Mouse (Mus musculus) limb, embryonic 10.5 days (tissue): ENCODE data around the gene Faf1. TPM values are rescaled to one million over a fixed set of nuclear protein-coding genes. Genes with fewer than 3 reads are reported as not detected.
A peak's percentile ranks its signal among the peaks of the same experiment; 100 is the strongest.

ENCODE experiments used
- DNase-seq: peaks from one replicate; pipeline ENCODE4 v3.0.0-alpha.2; 2017; ENCODE audit warnings: low spot score
- H3K27ac ChIP-seq: fragments of 300-500 bp; sonication (generic); 2 replicates; pipeline ENCODE4 v1.5.1; 2016; ENCODE audit warnings: mild to moderate bottlenecking
- H3K27me3 ChIP-seq: fragments of 300-500 bp; sonication (generic); 2 replicates; pipeline ENCODE4 v1.6.1; 2016; ENCODE audit warnings: low read depth, mild to moderate bottlenecking; ENCODE audit not compliant: poor library complexity, severe bottlenecking
- H3K36me3 ChIP-seq: fragments of 300-500 bp; sonication (generic); 2 replicates; pipeline ENCODE4 v1.6.1; 2016; ENCODE audit warnings: mild to moderate bottlenecking, moderate library complexity
- H3K4me1 ChIP-seq: fragments of 300-500 bp; sonication (generic); 2 replicates; pipeline ENCODE4 v1.6.1; 2016
- H3K4me3 ChIP-seq: fragments of 300-500 bp; sonication (generic); 2 replicates; pipeline ENCODE4 v1.5.1; 2016; ENCODE audit warnings: mild to moderate bottlenecking, moderate library complexity
- H3K9me3 ChIP-seq: fragments of 300-500 bp; sonication (generic); replicated peaks from 2 replicates; pipeline ENCODE4 v1.6.1; 2016; ENCODE audit warnings: mild to moderate bottlenecking
- WGBS: fragments of 180-500 bp; shearing (Covaris S2); methylation state at CpG from one replicate; pipeline ENCODE4 v1.1.7; 2016; 5-methylcytosine and 5-hydroxymethylcytosine counted together
- polyA plus RNA-seq: library from polyadenylated mRNA; unstranded; fragments of >200 nt; fragmentation: Nextera tagmentation; extraction: Ambion mirVana; gene quantifications from 2 replicates; pipeline ENCODE4 v1.2.1, GENCODE M21; 2016

Gene Faf1
- polyA plus RNA-seq = 29.2 TPM in 2 replicates

DNA sequence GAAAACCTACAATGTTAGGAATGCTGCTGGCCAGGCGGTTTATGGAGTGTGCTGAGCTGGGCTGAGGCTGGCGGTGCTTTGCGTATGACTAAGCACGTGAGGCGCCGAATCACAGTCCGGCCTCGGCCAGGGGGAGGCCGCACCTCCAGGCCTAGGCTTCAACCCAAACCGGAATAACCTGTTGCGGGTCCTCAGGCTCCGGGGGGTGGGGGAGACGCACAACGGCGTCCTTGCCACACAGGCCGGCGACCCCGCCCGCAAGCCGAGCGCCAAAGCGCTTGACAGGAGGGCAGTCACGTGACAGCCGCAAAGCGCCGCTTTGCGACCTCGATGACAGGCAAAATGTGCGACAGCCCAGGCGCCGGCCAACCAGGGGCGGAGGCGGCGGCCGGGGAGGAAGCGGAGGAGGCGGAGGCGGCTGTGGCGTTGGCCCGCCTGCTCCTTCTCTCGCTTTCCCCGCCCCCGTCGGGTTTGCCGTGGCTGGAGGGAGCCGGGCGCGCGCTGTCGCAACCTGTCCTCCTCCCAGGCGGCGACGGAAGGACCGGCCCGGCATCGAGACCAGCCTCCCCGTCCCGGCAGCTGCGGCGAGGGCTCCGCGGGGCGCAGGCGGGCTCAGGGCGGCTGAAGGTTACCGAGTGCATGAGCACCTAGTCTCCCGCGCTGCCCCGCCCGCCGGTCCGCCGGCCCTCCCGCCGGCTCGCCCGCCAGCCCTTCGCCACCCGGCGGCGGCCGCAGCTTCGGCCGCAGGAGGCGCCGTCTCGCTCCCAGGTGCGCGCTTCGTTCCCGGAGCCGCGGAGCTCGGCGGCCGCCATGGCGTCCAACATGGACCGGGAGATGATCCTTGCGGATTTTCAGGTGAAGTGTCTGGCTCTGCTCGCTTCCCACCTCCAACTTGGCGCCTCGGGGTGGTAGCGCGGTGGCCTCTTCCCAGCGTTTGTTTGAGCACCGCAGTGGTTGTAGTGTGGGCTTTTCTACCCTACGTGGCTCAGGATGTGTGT lies at the start of gene Faf1:
Gene Faf1 (plus strand): TSS at position 371 of the 998 bp plus-strand sequence.
- Histone ChIP-seq H3K9me3 (no peaks in the 10 kb centered on the region), H3K36me3 (no peaks in the 10 kb centered on the region), H3K27me3 (no peaks in the 10 kb centered on the region), H3K27ac (peak within 1 kb of the TSS; percentile 94), H3K4me3 (peak within 1 kb of the TSS; percentile 83), H3K4me1 (peaks cover 13% of the 10 kb centered on the region)
- under 1% methylated on average over 102 of the region's 107 CpGs for WGBS
- DNase-seq = peak; percentile 98

DNA sequence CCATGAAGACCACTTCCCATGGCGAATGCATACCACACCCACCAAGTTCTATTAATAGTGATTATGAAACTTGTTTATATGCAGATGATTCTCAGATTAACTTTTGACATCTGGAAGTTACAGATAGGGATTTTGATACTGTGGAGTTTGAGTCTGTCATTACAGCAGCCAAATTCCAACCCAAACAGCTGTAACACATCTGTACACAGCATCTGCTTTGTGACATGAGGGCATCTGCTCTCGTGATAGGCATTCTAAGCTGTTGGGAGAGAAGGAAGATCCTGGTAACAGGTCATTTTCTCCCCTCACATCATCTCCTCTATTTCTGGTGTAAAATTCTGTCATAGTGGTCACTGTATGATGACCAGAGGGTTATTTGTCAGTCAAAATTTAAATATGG lies 46.2 kb upstream of the Faf1 start:
- 73% methylated on average over 2 of the region's 2 CpGs for WGBS
- H3K27me3 ChIP-seq = no peaks in the 10 kb centered on the region
- H3K9me3 ChIP-seq = no peaks in the 10 kb centered on the region
- H3K36me3 ChIP-seq = no peaks in the 10 kb centered on the region
- H3K4me3 ChIP-seq = no peak overlapping the region
- no peak for DNase-seq
- H3K27ac ChIP-seq = no peak overlapping the region
- no peaks in the 10 kb centered on the region for H3K4me1 ChIP-seq

DNA sequence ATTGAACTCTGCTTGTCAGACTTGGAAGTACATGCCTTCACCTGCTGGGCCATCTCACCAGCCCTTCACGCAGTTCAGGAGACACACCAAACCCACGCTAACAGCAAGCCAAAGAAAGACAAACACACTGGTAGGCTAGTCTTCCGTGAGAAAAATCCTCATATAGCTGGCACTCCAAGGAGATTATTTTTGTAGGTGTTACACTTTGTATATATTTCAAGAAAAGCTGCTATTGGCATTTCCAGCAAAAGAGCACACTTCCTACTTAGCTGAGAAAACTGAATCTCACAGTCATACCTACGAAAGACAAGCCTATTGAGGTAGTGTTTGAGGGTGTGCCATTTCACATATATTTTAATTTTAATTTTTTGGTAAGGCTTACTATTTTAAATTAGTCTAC lies 45.4 kb upstream of the Faf1 start:
- Histone ChIP-seq H3K27me3 (no peaks in the 10 kb centered on the region), H3K4me1 (no peaks in the 10 kb centered on the region), H3K36me3 (no peaks in the 10 kb centered on the region), H3K4me3 (no peak overlapping the region), H3K27ac (no peak overlapping the region), H3K9me3 (no peaks in the 10 kb centered on the region)
- no peak for DNase-seq
- WGBS = 86% methylated on average over 4 of the region's 4 CpGs

DNA sequence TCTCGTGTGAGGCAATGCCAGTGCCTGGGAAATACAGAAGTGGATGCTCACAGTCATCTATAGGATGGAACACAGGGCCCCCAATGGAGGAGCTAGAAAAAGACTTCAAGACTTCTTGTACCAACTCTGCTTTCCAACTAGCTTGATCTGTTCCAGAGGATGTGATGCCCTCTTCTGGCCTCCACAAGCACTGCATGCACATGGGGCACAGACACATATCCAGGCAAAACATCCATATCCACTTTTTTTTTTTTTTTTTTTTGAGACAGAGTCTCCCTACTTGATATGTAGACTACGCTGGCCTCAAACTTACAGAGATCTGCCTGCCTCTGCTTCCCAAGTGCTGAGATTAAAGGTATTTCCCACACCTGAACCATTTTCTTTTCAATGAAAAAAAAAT lies 41.4 kb upstream of the Faf1 start:
- Histone ChIP-seq H3K36me3 (no peaks in the 10 kb centered on the region), H3K27me3 (no peaks in the 10 kb centered on the region), H3K4me3 (no peak overlapping the region), H3K27ac (no peak overlapping the region), H3K4me1 (no peaks in the 10 kb centered on the region), H3K9me3 (no peaks in the 10 kb centered on the region)
- WGBS = 91% methylated on average over 2 of the region's 2 CpGs
- no peak for DNase-seq

DNA sequence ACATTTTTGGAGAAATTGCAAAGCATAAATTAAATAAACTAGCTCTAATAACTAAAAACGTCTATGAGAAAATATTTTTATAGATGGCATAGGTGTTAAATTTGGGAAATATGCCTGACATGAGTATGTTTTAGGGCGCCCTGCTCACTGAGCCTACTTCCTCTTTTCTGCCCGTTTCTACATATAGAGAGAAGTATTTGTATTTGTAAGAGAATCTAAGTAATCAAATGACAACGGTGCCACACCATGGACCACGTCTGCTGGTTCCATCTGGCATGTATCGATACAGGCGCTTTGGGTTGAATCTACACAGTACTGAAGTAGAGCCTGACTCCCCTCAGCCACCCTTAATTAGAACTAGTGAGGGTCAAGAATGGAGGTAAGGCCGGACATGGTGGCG lies 37.0 kb upstream of the Faf1 start:
- H3K36me3 ChIP-seq = no peaks in the 10 kb centered on the region
- H3K4me1 ChIP-seq = no peaks in the 10 kb centered on the region
- no peaks in the 10 kb centered on the region for H3K27me3 ChIP-seq
- DNase-seq = no peak
- H3K4me3 ChIP-seq = no peak overlapping the region
- no peak overlapping the region for H3K27ac ChIP-seq
- WGBS = 86% methylated on average over 9 of the region's 9 CpGs
- no peaks in the 10 kb centered on the region for H3K9me3 ChIP-seq

DNA sequence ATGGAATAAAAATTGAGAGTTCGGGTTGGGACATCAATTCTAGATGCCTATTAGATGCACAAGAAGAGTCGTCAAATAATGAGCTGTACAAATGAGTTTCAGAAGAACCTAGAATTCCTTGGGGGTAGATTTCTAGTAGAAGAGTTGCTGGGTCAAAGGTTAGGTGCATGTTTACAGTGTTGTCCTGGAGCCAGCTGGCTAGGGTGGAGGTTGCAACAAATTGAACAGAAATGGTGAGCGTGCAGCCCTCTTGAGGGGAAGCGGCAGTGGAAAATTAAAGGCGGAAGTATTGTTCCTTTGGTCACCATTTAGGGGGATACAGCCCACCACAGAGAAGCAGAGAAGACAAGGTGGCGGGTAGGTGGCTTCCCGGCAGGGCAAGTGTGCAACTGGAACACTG lies 36.2 kb upstream of the Faf1 start:
- no peaks in the 10 kb centered on the region for H3K36me3 ChIP-seq
- H3K27me3 ChIP-seq = no peaks in the 10 kb centered on the region
- H3K27ac ChIP-seq = no peak overlapping the region
- no peak for DNase-seq
- no peaks in the 10 kb centered on the region for H3K4me1 ChIP-seq
- H3K4me3 ChIP-seq = no peak overlapping the region
- no peaks in the 10 kb centered on the region for H3K9me3 ChIP-seq
- 88% methylated on average over 7 of the region's 7 CpGs for WGBS

DNA sequence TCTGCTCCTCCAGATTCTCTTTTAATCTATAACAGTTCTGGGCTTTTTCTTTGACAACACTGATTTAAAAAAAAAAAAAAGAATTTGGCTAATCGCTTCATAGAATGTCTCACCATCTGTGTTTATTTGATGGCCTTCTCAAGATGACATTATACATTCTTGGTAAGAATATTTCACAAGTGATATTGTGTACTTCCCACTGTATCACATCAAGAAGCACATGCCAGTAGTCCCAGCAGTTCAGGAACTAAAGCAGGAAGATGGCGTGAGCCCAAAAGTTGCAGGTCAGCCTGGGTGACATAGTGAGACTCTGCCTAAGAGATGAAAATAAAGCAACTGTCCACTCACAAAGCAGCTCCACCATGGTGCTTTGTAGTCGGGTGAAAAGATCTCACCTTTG lies 34.9 kb upstream of the Faf1 start:
- whole genome bisulfite sequencing = 81% methylated on average over 3 of the region's 3 CpGs
- no peak overlapping the region for H3K4me3 ChIP-seq

DNA sequence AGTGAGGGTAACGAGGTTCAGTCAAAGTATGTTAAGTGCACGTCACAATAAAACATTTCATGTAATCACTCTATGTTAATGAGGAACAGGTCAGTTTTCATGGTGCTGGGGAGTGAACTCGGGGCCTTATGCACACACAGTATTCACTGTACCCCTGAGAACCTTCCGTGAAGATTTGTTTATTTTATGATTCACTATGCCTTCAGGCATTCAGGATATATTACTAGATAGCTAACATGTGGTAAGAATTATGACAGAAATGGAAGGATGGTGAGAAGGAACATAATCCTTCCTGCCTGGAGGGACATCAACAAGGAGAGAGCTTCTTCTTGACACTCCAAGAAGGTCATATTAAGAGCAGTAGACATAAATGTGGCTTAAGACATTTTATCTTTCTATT lies 29.1 kb upstream of the Faf1 start:
- WGBS = 77% methylated on average over 4 of the region's 4 CpGs
- H3K4me1 ChIP-seq = no peaks in the 10 kb centered on the region
- H3K27me3 ChIP-seq = no peaks in the 10 kb centered on the region
- H3K9me3 ChIP-seq = no peaks in the 10 kb centered on the region
- H3K4me3 ChIP-seq = no peak overlapping the region
- H3K36me3 ChIP-seq = no peaks in the 10 kb centered on the region
- H3K27ac ChIP-seq = no peak overlapping the region
- DNase-seq = no peak

More for the DNA sequence above, 34.9 kb upstream of the Faf1 start:
- no peaks in the 10 kb centered on the region for H3K36me3 ChIP-seq
- H3K27ac ChIP-seq = no peak overlapping the region
- H3K27me3 ChIP-seq = no peaks in the 10 kb centered on the region
- DNase-seq = no peak
- H3K9me3 ChIP-seq = no peaks in the 10 kb centered on the region
- H3K4me1 ChIP-seq = no peaks in the 10 kb centered on the region

DNA sequence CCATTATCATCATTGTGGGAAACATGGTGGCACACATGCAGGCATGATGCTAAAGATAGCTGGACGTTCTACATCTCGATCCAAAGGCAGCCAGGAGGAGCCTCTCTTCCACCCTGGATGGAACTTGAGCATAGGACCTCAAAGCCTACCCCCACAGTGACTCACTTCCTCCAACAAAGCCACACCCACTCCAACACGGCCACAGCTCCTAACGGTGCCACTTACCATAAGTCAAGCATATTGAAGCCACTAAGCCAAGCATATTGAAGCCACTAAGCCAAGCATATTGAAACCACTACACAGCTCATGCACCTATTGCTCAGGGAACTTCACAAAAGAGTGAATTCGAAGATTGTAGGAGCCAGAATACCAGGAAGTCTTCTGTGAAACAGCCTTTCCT lies 27.1 kb upstream of the Faf1 start:
- H3K4me3 ChIP-seq = no peak overlapping the region
- 87% methylated on average over 5 of the region's 5 CpGs for WGBS
- no peaks in the 10 kb centered on the region for H3K36me3 ChIP-seq
- no peak overlapping the region for H3K27ac ChIP-seq
- H3K27me3 ChIP-seq = peaks cover 14% of the 10 kb centered on the region
- H3K4me1 ChIP-seq = no peaks in the 10 kb centered on the region
- no peaks in the 10 kb centered on the region for H3K9me3 ChIP-seq
- DNase-seq = no peak

DNA sequence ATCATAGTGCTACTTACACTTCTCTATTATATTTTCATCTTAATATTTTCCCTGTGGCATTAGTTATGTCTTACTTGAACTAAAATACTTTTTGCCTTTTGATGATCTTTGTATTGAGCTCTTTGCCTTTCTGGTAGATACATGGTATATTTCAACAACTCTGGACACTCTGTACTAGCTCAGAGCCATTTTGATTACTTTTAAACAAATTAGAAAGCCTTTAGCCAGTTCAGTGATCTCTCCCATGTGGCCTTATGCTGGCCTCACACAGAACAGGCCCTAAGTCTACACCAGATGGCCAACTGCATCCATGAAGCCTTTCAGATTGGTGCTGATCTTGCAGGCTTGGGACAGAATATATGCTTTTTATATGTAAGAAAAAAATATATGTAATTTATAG lies 23.1 kb upstream of the Faf1 start:
- DNase-seq = no peak
- Histone ChIP-seq H3K27ac (no peak overlapping the region), H3K4me1 (peaks cover 12% of the 10 kb centered on the region), H3K4me3 (no peak overlapping the region), H3K27me3 (peaks cover 53% of the 10 kb centered on the region), H3K9me3 (no peaks in the 10 kb centered on the region), H3K36me3 (no peaks in the 10 kb centered on the region)

DNA sequence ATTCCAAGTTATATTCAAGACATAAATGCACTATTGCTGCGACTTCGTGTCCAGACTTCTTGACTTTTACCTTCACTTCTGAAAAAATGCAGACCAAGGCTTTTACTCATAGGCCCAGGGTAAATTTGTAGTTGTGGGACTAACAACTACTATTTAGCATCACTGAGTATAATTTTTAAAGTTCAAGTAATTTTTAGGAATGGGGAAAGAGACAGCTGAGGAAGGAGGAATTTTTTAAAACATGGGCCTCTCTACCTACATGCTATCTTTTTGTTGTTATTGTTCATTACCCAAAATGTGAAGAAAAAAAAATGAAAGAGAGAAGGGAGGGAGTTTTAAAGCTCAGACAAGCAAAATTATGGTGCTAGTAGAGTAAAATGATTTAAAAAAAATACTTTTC lies 21.7 kb upstream of the Faf1 start:
- H3K27me3 ChIP-seq = peaks cover 68% of the 10 kb centered on the region
- no peak overlapping the region for H3K4me3 ChIP-seq
- no peaks in the 10 kb centered on the region for H3K36me3 ChIP-seq
- no peak for DNase-seq
- peaks cover 12% of the 10 kb centered on the region for H3K4me1 ChIP-seq
- no peak overlapping the region for H3K27ac ChIP-seq
- 55% methylated on average over 2 of the region's 2 CpGs for WGBS
- no peaks in the 10 kb centered on the region for H3K9me3 ChIP-seq

DNA sequence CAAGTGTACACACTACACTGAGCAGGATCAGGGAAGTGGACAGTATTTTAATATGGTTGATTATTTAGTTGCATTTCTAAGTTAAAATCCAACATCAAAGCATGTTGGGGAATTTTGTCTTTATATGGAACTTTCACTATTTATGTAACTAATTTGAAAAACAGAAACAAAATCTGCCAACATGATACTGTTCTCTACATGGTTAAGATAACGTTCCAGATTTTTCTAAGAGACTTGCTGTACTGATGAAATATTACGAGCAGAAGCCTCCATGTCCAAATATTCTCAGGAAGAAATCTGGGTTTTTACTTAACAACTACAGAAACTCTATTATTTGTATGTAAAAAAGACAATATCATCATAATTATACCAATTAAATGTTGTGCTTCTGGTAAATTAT lies 20.6 kb upstream of the Faf1 start:
- H3K9me3 ChIP-seq = no peaks in the 10 kb centered on the region
- DNase-seq = no peak
- no peaks in the 10 kb centered on the region for H3K36me3 ChIP-seq
- H3K27ac ChIP-seq = no peak overlapping the region
- 40% methylated on average over 2 of the region's 2 CpGs for WGBS
- peaks cover 12% of the 10 kb centered on the region for H3K4me1 ChIP-seq
- no peak overlapping the region for H3K4me3 ChIP-seq
- peaks cover 78% of the 10 kb centered on the region for H3K27me3 ChIP-seq

DNA sequence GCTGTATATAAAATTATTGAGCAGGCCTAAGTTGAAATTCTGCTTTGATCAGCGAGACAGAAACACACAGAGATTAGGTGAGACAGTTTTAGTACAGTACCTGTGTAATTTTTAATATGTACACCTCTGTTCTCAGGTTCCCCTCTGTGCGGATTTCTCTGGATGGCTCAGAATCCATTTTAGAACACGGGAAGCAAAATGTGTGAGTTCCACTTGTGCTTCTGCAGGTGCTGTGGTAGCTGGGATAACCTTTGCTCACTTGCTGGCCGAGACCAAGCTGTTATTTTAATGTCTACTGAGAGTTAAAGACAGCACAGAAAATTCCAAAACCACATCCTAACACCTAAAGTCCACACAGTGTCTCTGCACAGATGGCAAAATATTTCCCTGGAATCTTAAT lies 20.1 kb upstream of the Faf1 start:
- Histone ChIP-seq H3K9me3 (no peaks in the 10 kb centered on the region), H3K27me3 (peaks cover 84% of the 10 kb centered on the region), H3K36me3 (no peaks in the 10 kb centered on the region), H3K4me3 (no peak overlapping the region), H3K4me1 (peaks cover 12% of the 10 kb centered on the region), H3K27ac (no peak overlapping the region)
- DNase-seq = peak; percentile 31
- WGBS = 8% methylated on average over 4 of the region's 4 CpGs
